Mouse (Mus musculus) midbrain, embryonic 16.5 days (tissue): ENCODE measurements at regions not wholly inside any gene's neighbourhood (a gene's known extent, or its start where the extent isn't known, plus 50 kb on each side); places are given as distances from the start of the nearest gene placed in this dataset.

Experiments
- ATAC-seq: fragments of 200-750 bp; cut with Nextera tagmentation; 2 replicates; pipeline ENCODE4 v1.8.0; 2017; ENCODE audit warnings: moderate TSS enrichment
- H3K27ac ChIP-seq: fragments of 300-500 bp; sonication (generic); 2 replicates; pipeline ENCODE4 v1.5.1; 2014; ENCODE audit warnings: mild to moderate bottlenecking, low read length, mixed read lengths
- H3K27me3 ChIP-seq: fragments of 300-500 bp; sonication (generic); 2 replicates; pipeline ENCODE4 v1.6.1; 2014; ENCODE audit warnings: low read depth, low read length, mixed read lengths; ENCODE audit not compliant: control insufficient read depth, insufficient read depth
- H3K36me3 ChIP-seq: fragments of 300-500 bp; sonication (generic); 2 replicates; pipeline ENCODE4 v1.6.1; 2014; ENCODE audit warnings: mild to moderate bottlenecking, low read length, moderate library complexity, mixed read lengths; ENCODE audit not compliant: control insufficient read depth, insufficient read depth
- H3K4me1 ChIP-seq: fragments of 300-500 bp; sonication (generic); 2 replicates; pipeline ENCODE4 v1.6.1; 2014; ENCODE audit warnings: mild to moderate bottlenecking, low read length, mixed read lengths; ENCODE audit not compliant: control insufficient read depth, insufficient read depth
- H3K4me2 ChIP-seq: fragments of 300-500 bp; sonication (generic); 2 replicates; pipeline ENCODE4 v1.6.1; 2014; ENCODE audit warnings: mild to moderate bottlenecking, low read length, mixed read lengths
- H3K4me3 ChIP-seq: fragments of 300-500 bp; sonication (generic); 2 replicates; pipeline ENCODE4 v1.5.1; 2014; ENCODE audit warnings: low read depth, mild to moderate bottlenecking, low read length, moderate library complexity, mixed read lengths
- H3K9ac ChIP-seq: fragments of 300-500 bp; sonication (generic); 2 replicates; pipeline ENCODE4 v1.6.1; 2014; ENCODE audit warnings: low read depth, low read length, mixed read lengths
- H3K9me3 ChIP-seq: fragments of 300-500 bp; sonication (generic); replicated peaks from 2 replicates; pipeline ENCODE4 v1.6.1; 2014; ENCODE audit warnings: mild to moderate bottlenecking, low read length, mixed read lengths; ENCODE audit not compliant: control insufficient read depth, poor library complexity, severe bottlenecking
- WGBS: fragments of 180-500 bp; shearing (Covaris S2); extraction: QIAGEN DNeasy Blood & Tissue Kit; methylation state at CpG from one replicate; pipeline ENCODE4 v1.1.7; 2014; 5-methylcytosine and 5-hydroxymethylcytosine counted together

- Histone ChIP-seq H3K4me3 (no peak overlapping the region), H3K27me3 (no peaks in the 10 kb centered on the region), H3K9me3 (no peaks in the 10 kb centered on the region), H3K36me3 (no peaks in the 10 kb centered on the region), H3K9ac (no peak overlapping the region), H3K27ac (no peak overlapping the region), H3K4me1 (no peaks in the 10 kb centered on the region), H3K4me2 (no peak overlapping the region)
- ATAC-seq, result no peak
- WGBS, result 75% methylated on average over 8 of the region's 8 CpGs
Observed at GRCm38 (mm10) chr13:34446327-34446726, 101.3 kb upstream of the Slc22a23 start.

GRCm38 (mm10) chr13:34441347-34441746, 96.4 kb upstream of the Slc22a23 start:
- WGBS, result 33% methylated on average over 1 of the region's 1 CpGs
- Histone ChIP-seq H3K4me1 (no peaks in the 10 kb centered on the region), H3K4me3 (no peak overlapping the region), H3K27ac (no peak overlapping the region), H3K9me3 (no peaks in the 10 kb centered on the region), H3K9ac (no peak overlapping the region), H3K4me2 (no peak overlapping the region), H3K36me3 (no peaks in the 10 kb centered on the region), H3K27me3 (no peaks in the 10 kb centered on the region)
- ATAC-seq, result no peak

- 83% methylated on average over 1 of the region's 1 CpGs for WGBS
- no peaks in the 10 kb centered on the region for H3K36me3 ChIP-seq
Observed at GRCm38 (mm10) chr13:34427527-34427926, 82.5 kb upstream of the Slc22a23 start.

GRCm38 (mm10) chr13:34424921-34425320, 79.9 kb upstream of the Slc22a23 start:
- WGBS, result 84% methylated on average over 3 of the region's 3 CpGs
- no peaks in the 10 kb centered on the region for H3K9me3 ChIP-seq
- ATAC-seq, result no peak
- H3K4me1 ChIP-seq, result peaks cover 2% of the 10 kb centered on the region; the same call in 1 of the 2 replicates
- no peaks in the 10 kb centered on the region for H3K36me3 ChIP-seq
- no peak overlapping the region for H3K9ac ChIP-seq
- no peak overlapping the region for H3K27ac ChIP-seq
- no peak overlapping the region for H3K4me2 ChIP-seq
- H3K27me3 ChIP-seq, result no peaks in the 10 kb centered on the region
- no peak overlapping the region for H3K4me3 ChIP-seq

More at GRCm38 (mm10) chr13:34427527-34427926, 82.5 kb upstream of the Slc22a23 start:
- no peak overlapping the region for H3K4me2 ChIP-seq
- ATAC-seq, result no peak
- H3K9ac ChIP-seq, result no peak overlapping the region
- H3K4me1 ChIP-seq, result no peaks in the 10 kb centered on the region
- H3K27ac ChIP-seq, result no peak overlapping the region
- H3K4me3 ChIP-seq, result no peak overlapping the region
- no peaks in the 10 kb centered on the region for H3K9me3 ChIP-seq
- H3K27me3 ChIP-seq, result no peaks in the 10 kb centered on the region

- Histone ChIP-seq H3K4me2 (no peak overlapping the region), H3K9ac (no peak overlapping the region), H3K27me3 (no peaks in the 10 kb centered on the region), H3K4me3 (no peak overlapping the region), H3K27ac (no peak overlapping the region), H3K36me3 (no peaks in the 10 kb centered on the region), H3K4me1 (peaks cover 2% of the 10 kb centered on the region; the same call in 1 of the 2 replicates), H3K9me3 (no peaks in the 10 kb centered on the region)
- ATAC-seq, result no peak
- 70% methylated on average over 3 of the region's 3 CpGs for WGBS
Observed at GRCm38 (mm10) chr13:34421644-34422043, 76.7 kb upstream of the Slc22a23 start.

- ATAC-seq, result no peak
- no peak overlapping the region for H3K27ac ChIP-seq
- whole genome bisulfite sequencing, result 65% methylated on average over 8 of the region's 8 CpGs
- H3K4me1 ChIP-seq, result peaks cover 2% of the 10 kb centered on the region; the same call in 1 of the 2 replicates
- no peak overlapping the region for H3K4me3 ChIP-seq
- H3K4me2 ChIP-seq, result no peak overlapping the region
- no peaks in the 10 kb centered on the region for H3K36me3 ChIP-seq
- no peaks in the 10 kb centered on the region for H3K9me3 ChIP-seq
- H3K9ac ChIP-seq, result no peak overlapping the region
- H3K27me3 ChIP-seq, result no peaks in the 10 kb centered on the region
Observed at GRCm38 (mm10) chr13:34420341-34421156, 75.6 kb upstream of the Slc22a23 start.

- H3K9me3 ChIP-seq, result no peaks in the 10 kb centered on the region
- no peaks in the 10 kb centered on the region for H3K27me3 ChIP-seq
- no peak overlapping the region for H3K27ac ChIP-seq
- no peak overlapping the region for H3K4me3 ChIP-seq
- H3K9ac ChIP-seq, result no peak overlapping the region
- no peaks in the 10 kb centered on the region for H3K36me3 ChIP-seq
- H3K4me1 ChIP-seq, result peaks cover 2% of the 10 kb centered on the region; the same call in 1 of the 2 replicates
- no peak for ATAC-seq
- no peak overlapping the region for H3K4me2 ChIP-seq
- 88% methylated on average over 3 of the region's 3 CpGs for WGBS
Observed at GRCm38 (mm10) chr13:34419061-34419460, 74.1 kb upstream of the Slc22a23 start.

GRCm38 (mm10) chr13:34416603-34417002, 71.6 kb upstream of the Slc22a23 start:
- no peak overlapping the region for H3K27ac ChIP-seq
- no peaks in the 10 kb centered on the region for H3K27me3 ChIP-seq
- 75% methylated on average over 2 of the region's 2 CpGs for WGBS
- peaks cover 2% of the 10 kb centered on the region; the same call in 1 of the 2 replicates for H3K4me1 ChIP-seq
- no peaks in the 10 kb centered on the region for H3K9me3 ChIP-seq
- no peak for ATAC-seq
- no peak overlapping the region for H3K4me2 ChIP-seq
- no peak overlapping the region for H3K4me3 ChIP-seq
- no peaks in the 10 kb centered on the region for H3K36me3 ChIP-seq
- H3K9ac ChIP-seq, result no peak overlapping the region

- H3K4me2 ChIP-seq, result no peak overlapping the region
- no peaks in the 10 kb centered on the region for H3K27me3 ChIP-seq
- H3K4me3 ChIP-seq, result no peak overlapping the region
- H3K27ac ChIP-seq, result no peak overlapping the region
- H3K9me3 ChIP-seq, result no peaks in the 10 kb centered on the region
- 93% methylated on average over 2 of the region's 2 CpGs for WGBS
- H3K36me3 ChIP-seq, result no peaks in the 10 kb centered on the region
- H3K9ac ChIP-seq, result no peak overlapping the region
- no peaks in the 10 kb centered on the region for H3K4me1 ChIP-seq
- no peak for ATAC-seq
Observed at GRCm38 (mm10) chr13:34414533-34414932, 69.6 kb upstream of the Slc22a23 start.
